Mouse (Mus musculus): Measurements from ENCODE around the gene Ubtf. TPM values are rescaled to one million over a fixed set of nuclear protein-coding genes. Genes with fewer than 3 reads are reported as not detected.
"Not testable (repeated sequence)": the region's sequence is repeated elsewhere in the genome, so short reads cannot be mapped to it uniquely, and the experiment has no call there.

Gene Ubtf
- total RNA-seq (2014; fragmentation: Nextera tagmentation) (90.4 and 102 TPM in 2 replicates), total RNA-seq (2017) (162 and 180 TPM in 2 replicates)

DNA sequence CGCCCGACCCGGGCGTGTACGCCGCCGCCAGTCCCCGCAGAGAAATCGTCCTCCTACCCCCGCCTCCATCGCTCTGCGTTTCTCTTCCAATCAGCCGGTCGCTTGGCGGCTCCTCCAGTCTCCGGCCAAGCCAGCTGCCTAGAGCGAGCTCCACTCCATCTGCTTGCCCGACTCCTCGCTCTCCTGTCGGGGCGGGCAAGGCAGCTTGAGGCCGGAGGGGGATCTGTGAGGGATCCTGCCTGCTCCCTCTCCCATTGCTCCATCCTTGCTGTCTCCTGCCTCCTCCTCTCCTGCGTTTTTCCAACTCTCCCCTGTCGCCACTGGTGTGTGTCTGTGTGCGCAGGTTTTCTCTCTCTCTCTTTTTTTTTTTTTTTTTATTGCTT, at the start of gene Ubtf:
Gene Ubtf (minus strand): TSS at position 333 of the 383 bp plus-strand sequence.
- peak; percentile 69 for ATAC-seq (replicated peaks; ENCODE audit: low FRiP score, low TSS enrichment, poor library complexity, severe bottlenecking)

DNA sequence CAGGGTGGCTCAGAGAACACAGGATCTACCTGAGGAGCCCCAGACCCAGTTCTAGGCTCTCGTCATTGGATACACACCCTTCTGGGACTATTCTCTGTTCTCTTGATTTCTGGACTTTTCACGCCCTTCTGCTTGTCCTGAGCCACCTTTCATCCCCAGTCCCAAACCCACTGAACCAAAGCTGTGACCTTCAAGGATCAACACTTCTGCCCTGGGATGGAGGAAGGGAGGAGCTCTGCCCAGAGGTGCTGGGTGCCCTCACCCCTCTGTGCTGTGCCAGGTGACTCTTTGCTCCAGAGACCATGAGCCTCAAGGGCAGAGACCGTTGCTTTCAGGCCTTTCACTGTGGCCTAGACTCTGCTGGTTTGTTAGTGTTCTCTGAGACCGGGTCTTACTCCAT, 49.7 kb upstream of the Ubtf start:
- ATAC-seq (replicated peaks; ENCODE audit: low FRiP score, low TSS enrichment, poor library complexity, severe bottlenecking): no peak

DNA sequence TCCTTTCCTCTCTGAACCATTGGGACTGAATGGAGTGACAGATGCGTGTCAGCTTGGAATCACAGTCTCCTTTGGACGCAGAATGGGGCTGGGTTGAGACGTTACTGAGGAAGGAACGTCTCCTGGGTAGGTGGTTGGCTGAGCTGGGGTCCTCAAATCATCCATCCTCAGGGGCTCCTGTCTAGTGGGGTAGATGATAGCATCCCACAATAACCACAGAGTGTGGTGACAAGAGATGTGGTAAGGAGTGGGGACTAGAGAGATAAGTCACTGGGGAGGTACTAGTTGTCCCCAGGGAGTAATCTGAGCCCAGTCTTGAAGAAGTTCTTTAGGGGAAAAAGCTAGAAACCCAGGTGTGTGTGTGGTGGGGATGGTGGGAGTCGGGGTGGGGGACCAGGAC, 48.8 kb upstream of the Ubtf start:
- no peak for ATAC-seq (replicated peaks; ENCODE audit: low FRiP score, low TSS enrichment, poor library complexity, severe bottlenecking)

DNA sequence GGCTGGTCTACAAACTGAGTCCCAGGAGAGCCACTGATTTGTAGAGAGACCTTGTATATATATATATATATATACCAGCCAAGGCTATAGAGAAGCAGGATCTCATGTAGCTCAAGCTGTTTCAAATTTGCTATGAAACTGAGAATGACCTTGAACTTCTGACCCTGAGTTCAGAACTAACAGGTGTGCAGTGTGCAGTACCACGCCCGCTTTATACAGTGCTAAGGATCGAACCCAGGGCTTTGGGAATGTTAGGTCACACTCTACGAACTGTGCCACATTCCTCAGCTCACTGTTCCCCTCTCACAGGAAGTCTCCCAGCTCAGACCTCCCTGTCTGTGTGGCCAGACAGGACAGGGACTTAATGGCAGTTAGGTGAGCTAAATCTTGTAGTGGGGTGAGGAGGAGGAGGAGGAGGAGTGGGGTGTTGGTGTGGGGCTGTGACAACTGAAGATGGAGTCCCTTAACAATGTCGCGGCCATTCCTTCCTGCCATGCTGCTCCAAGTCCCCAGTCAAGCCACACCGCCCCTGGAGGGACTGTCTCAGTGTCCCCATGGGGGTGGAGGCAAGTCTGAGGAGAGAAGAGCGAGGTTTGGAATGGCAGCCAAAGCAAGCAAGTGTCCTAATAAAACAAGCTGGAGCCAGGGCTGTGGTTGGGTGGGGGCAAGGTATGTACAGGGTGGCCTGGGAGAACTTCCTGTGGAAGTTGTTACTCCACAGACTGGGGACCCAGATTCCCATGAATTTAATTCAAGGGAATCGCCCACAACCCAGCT, 48.1 kb upstream of the Ubtf start:
- no peak for ATAC-seq (replicated peaks; ENCODE audit: low FRiP score, low TSS enrichment, poor library complexity, severe bottlenecking)

DNA sequence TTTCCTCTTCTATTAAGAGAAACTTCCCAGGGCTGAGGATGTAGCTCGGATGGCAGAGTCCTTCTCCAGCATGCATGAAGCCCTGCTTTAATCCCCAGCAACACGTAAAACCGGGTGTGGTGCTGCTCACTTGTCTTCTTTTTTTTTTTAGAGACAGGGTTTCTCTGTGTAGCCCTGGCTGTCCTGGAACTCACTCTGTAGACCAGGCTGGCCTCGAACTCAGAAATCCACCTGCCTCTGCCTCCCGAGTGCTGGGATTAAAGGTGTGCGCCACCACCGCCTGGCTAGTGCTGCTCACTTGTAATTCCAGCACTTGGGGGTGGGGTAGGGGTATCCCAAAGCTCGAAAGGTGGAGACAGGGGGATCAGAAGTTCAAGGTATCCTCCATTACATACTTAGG, 46.6 kb upstream of the Ubtf start, which contains the start of gene Slc4a1:
Gene Slc4a1 (minus strand): TSS at position 101 of the 400 bp plus-strand sequence.
- not testable (repeated sequence) for ATAC-seq (replicated peaks; ENCODE audit: low FRiP score, low TSS enrichment, poor library complexity, severe bottlenecking)

DNA sequence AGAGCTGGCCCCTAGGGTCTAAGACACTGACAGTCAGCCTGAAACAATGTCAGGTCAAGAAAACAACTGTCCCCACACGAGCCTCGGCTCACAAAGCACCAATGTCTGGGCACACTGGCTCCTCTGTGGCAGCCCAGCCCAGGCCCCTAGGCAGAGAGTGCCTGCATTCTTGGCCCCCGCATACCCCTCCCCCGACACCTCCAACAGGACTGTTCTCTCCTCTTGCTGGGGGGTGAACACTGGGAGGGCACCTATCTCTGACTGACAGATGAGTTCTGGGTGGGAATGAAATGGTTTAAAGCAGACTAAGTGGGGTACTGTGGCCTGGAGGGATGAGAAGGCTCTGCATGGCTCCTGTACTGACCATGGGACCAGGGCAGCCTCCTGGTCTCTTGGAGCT, 46.2 kb upstream of the Ubtf start:
- ATAC-seq (replicated peaks; ENCODE audit: low FRiP score, low TSS enrichment, poor library complexity, severe bottlenecking): no peak

DNA sequence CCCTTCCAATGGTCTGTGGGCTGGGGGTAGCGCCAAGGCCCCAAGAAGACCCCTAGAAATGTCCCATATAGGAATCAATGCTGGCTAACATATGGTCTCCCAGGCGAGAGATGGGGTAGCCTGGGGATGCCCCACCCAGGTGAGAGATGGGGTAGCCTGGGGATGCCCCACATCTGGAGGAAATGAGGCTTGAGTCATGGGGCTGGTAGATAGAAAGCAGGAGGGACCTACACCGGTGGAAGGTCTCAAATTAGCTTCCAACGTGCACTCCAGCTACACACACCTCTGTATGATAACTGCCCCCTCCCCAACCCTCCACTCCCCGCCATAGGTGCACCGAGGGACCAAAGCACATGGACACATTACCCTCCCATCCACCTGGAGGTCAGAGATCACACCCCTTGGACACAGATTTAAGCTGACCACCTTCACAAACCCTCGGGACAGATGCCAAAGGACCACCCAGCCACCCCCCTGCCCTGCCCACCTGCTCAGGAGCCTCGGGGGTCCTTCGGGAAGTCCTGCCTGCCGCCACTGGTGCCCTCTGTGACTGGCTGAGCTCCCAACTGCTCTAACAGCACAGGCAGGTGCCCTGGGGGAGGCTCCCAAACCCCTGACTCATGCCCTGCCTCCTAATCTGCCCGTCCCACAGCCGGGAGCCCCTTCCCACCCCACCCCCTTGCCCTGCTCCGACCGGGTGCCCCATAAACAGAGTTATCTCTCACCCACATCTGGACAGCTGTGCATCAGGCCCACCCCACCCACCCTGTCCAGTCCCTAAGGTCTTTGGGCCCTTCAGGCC, 45.2 kb upstream of the Ubtf start:
- no peak for ATAC-seq (replicated peaks; ENCODE audit: low FRiP score, low TSS enrichment, poor library complexity, severe bottlenecking)

DNA sequence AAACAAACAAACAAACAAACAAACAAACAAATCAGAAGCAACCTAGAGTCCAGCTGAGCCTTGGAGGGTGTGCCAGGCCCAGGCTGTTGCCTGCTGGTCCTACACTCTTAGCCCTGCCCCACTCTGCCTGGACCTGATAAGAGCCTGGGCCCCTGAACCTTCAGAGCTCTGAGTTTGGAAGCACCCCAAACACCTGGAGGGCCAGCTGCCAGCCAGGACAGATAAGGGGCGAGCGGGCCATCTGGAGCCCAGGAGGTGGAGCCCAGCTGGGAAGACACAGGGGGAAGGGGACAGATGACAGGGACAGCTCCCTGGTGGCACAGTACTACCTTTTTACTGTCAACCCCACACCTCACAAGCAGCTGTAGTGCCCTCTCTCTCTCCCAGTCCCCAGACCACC, 44.1 kb upstream of the Ubtf start:
- peak; percentile 87 for ATAC-seq (replicated peaks; ENCODE audit: low FRiP score, low TSS enrichment, poor library complexity, severe bottlenecking)

DNA sequence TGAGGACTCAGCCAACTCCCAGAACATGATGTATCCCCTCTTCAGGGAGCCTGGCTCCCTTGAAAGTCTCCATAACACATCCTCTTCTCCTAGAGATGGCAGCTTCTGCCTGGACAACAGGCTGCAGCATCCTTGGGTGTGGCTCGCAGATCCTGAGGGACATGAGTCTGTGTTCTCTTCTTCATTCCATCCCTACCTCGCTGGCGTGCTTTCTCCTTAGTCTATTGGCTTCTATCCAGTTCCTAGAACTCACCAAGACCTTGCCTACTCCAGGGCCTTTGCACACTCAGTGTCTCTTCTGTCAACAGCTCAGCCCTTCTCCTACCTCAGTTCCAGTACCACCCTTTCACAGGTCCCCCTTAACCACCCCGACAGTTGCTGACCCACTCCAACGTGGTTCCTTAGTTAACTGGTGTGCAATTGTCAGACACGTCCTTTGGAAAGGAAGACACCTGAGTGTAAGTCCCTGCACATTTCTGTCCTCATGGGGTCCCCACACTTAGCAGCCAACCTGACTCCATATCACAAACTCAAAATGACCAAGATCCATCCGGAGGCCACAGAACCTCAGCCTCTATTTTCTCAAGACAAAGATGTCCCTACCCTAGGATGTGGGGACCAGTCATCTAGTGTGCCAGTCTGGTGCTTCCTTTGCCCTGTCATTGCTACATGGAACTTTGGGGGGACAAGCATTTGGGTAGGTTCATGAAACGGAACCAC, 42.4 kb upstream of the Ubtf start:
- ATAC-seq (replicated peaks; ENCODE audit: low FRiP score, low TSS enrichment, poor library complexity, severe bottlenecking): no peak

DNA sequence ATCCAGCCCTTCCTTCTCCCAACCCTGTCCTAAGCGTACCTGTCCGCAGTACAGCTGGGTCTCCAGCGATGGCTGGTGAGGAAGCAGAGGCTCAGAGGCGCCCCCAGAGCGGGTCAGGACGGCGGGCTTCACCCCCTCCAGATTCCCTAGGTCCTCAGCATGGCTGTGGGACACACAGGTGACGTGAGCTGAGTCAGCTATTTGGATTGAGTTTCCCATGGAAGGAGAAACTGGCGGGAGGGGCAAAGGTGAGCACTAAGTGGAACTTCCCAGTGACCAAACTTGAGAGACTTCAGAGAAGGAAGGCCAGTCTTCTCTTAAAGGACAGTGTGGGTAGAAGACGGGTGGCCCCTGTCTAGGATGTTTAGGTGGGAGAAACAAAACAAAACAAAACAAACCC, 38.8 kb upstream of the Ubtf start:
- no peak for ATAC-seq (replicated peaks; ENCODE audit: low FRiP score, low TSS enrichment, poor library complexity, severe bottlenecking)

DNA sequence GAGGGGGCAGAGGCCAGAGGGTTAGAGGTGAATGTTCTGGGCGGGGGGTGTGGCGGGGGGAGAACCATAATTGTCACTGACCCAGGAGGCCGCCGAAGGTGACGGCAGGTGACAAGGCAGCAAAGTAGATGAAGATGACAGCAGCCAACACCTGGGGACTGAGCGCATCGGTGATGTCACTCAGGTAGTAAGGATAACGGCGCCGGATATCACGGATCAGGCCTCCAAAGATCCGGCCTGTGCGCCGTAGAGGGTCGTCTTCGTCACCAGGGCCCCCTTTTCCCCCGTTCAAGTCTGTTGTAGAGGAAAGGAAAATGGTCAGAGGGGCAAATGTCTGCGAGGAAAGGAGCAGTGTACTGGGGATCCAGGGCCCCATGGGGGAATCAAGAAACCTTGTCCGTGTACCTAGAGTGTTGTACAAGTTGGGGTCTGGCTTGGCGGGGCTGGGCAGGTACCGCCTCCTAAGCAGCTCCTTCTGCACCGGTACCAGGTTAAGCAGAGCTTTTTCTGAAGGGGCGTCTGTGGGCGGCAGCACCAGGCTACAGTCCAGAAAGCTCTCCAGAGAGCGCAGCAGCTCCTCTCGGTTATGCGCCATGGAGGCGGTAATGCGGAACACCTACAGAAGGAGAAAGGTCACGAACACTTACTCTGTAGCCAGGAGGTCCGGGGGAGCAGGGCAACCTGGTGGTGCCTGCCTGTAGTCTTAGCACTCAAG, 37.3 kb upstream of the Ubtf start:
- no peak for ATAC-seq (replicated peaks; ENCODE audit: low FRiP score, low TSS enrichment, poor library complexity, severe bottlenecking)

DNA sequence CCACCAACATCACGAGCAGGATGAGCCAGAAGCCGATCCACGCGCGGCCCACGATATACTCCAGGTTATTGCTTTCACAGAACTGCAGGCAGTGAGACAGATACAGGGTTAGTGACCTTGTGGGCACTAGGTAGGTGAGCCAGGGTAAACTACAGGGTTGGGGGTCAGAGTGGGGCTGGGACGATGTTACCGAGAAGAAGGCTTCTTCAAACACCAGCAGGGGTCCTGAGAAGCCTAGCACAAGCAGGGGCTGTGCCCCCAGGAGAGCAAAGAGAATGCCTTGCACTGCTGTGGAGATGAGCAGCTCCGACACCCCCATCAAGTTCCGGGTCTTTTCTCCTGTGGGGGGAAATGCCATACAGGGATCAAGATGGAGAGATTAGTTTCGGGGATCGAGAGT, 36.6 kb upstream of the Ubtf start:
- ATAC-seq (replicated peaks; ENCODE audit: low FRiP score, low TSS enrichment, poor library complexity, severe bottlenecking): no peak

DNA sequence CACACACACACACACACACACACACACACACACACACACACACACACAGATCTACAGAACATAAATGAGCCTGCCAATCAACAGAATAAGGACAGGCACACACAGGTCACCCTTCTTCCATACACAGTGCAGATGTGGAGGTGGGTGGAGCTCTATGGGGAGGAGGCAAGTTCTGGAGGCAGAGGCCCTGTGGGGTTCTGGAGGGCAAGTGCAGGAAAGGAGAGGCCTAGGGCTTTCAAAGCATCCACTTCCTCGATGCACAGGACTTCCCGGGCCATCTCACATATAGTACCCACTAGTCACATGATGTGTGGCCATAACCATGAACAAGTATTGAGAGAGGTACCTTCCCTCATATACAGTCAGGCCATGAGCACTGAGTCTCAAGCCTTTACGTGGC, 36.0 kb upstream of the Ubtf start:
- ATAC-seq (replicated peaks; ENCODE audit: low FRiP score, low TSS enrichment, poor library complexity, severe bottlenecking): no peak

DNA sequence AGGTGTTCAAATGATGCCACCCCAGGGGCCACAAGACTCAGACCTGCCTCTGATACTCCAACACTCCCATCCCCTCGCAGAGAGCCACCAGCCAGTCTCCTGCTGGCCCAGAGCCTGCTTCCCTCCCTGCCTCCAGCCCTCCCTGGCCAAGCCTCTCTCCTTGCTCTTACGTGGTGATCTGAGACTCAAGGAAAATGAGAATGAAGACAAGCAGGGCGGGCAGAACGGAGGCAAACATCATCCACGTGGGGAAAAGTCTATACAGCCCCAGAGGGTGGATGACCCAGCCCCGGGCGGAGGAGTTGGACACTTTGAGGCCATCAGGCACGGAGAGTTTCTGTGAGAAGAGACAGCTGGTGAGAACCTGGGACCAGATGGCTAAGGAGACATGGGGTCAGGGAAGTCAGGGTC, 33.5 kb upstream of the Ubtf start:
- ATAC-seq (replicated peaks; ENCODE audit: low FRiP score, low TSS enrichment, poor library complexity, severe bottlenecking): no peak

DNA sequence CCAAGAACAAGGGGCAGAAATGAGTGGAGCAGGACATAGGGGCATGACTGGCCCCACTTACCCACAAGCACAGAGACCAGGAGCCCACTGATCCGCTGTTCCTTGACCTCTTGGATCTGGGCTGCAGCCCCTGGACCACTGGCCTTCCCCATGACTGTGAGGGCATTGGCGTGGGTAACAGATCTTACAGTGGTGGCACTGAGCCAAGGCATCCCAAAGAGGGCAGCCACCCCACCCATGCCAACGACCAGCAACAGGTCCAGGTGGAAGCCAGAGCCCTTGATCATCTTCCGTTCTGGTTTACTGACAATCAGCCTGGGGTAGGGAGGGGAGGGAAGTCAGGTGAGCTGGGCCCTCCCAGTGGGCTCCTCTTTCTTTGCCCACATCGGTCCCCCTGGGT, 32.8 kb upstream of the Ubtf start:
- no peak for ATAC-seq (replicated peaks; ENCODE audit: low FRiP score, low TSS enrichment, poor library complexity, severe bottlenecking)

DNA sequence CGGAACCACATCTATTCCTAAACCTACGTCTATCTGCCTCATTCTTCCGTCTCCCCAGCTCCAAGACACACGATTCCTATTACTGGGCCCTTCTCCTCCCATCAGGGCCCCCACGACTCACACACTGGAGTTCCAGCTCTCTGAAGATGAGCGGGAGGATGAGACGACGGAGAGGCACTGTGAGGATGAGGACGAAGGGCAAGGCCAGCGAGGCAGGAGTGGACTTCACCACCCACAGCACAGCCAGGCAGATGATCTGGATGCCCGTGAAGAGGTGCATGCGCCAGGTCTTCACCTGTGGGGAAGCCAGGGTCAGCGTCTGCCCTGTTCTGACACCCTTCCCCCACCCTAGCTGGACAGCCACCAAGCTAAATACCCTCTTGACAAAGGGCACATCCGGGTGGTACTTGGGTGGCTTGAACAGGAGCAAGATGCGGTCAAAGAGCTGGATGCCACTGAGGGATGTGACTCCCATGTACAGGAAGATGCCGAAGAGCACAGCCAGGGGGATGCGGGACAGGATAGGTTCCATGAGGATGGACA, 31.5 kb upstream of the Ubtf start:
- ATAC-seq (replicated peaks; ENCODE audit: low FRiP score, low TSS enrichment, poor library complexity, severe bottlenecking): no peak

DNA sequence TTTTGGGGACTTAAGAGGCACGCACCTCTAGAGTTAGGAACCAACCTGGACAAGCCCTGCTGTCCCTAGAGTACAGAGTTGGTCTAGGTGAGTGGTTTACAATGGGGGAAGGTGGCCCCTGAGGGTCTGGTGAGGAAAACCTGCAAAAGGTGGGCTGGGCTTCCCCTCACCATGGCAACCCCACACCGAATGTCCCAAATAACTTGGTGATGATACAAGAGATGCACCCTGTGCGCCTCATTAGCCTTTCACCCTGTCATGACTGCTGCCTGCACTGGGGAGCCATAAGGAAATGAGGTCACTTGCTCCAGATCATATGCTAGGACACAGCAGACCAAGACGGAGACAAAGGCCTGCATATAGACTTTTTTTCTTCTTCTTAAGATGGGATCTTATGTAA, 30.9 kb upstream of the Ubtf start:
- ATAC-seq (replicated peaks; ENCODE audit: low FRiP score, low TSS enrichment, poor library complexity, severe bottlenecking): no peak

DNA sequence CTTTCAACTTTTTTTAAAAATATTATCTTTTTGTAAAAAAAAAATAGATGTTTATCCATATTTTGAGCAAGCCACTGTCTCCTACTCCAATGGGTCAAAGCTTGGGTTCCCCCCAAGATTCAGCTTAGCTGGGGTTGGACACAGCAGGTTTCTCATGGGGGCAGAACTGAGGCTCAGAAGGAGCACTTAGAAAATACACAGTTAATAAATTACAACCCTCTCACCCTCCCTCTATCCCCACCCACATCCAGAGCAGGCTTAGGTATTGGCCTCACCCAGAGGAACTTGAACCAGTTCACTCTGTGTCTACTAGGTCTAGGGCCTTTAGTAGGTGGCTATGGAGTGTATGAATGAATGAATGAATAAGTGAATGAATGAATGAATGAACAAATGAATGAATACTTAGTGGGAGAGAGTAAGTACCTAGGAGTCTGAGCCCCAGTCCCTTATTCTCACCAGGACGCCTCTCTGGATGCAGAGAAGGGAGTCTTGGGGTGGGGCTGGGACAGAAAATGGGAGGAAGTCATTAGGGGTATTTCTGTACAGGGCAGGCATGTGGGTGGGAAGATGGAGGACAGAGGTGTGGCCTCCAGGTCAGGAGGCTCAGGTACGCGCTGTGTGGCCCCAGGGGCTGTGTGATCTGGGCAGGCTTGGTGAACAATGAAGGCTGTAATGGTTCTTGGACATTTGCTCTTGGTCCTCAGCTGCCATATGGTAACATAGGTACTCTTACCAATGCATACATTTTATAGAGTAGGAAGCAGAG, 29.8 kb upstream of the Ubtf start:
- no peak for ATAC-seq (replicated peaks; ENCODE audit: low FRiP score, low TSS enrichment, poor library complexity, severe bottlenecking)

DNA sequence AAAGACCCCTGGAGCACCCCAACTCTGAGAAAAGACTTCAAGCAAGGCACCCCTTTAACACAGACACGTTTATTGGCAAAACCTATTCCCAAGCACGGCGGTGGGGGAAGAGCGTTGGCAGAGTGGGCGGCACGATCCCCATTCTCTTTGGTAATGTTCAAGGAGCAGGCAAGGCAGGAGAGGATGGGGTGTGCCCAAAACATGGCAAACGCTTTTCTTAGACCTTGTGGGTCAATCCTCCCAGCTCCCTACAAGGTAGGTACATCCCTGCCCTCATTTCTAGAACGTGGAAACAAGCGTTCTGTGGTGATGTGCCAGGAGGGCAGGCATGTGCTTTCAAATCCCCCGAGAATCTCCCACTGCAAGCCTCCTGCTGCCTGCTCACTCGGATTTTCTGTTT, 29.2 kb upstream of the Ubtf start:
- ATAC-seq (replicated peaks; ENCODE audit: low FRiP score, low TSS enrichment, poor library complexity, severe bottlenecking): no peak
